Mouse (Mus musculus) stomach, embryonic 14.5 days (tissue): ENCODE measurements around the gene Hddc3. TPM values are rescaled to one million over a fixed set of nuclear protein-coding genes. Genes with fewer than 3 reads are reported as not detected.

Source experiments
- ATAC-seq: fragments of 200-750 bp; cut with Nextera tagmentation; 2 replicates; pipeline ENCODE4 v1.8.0; 2017; ENCODE audit warnings: low read depth, moderate TSS enrichment; ENCODE audit not compliant: insufficient number of reproducible peaks, insufficient read depth, low FRiP score
- H3K27ac ChIP-seq: fragments of 300-500 bp; sonication (generic); 2 replicates; pipeline ENCODE4 v1.5.1; 2014; ENCODE audit warnings: mild to moderate bottlenecking, low read length, moderate library complexity, mixed read lengths
- H3K27me3 ChIP-seq: fragments of 300-500 bp; sonication (generic); 2 replicates; pipeline ENCODE4 v1.6.1; 2014; ENCODE audit warnings: low read length, control low read depth, mixed read lengths; ENCODE audit not compliant: control insufficient read depth, insufficient read depth
- H3K36me3 ChIP-seq: fragments of 300-500 bp; sonication (generic); 2 replicates; pipeline ENCODE4 v1.6.1; 2014; ENCODE audit warnings: mild to moderate bottlenecking, control low read depth, low read length, moderate library complexity, mixed read lengths; ENCODE audit not compliant: control insufficient read depth, insufficient read depth
- H3K4me1 ChIP-seq: fragments of 300-500 bp; sonication (generic); 2 replicates; pipeline ENCODE4 v1.6.1; 2014; ENCODE audit warnings: low read length, control low read depth, mixed read lengths; ENCODE audit not compliant: control insufficient read depth, insufficient read depth
- H3K4me2 ChIP-seq: fragments of 300-500 bp; sonication (generic); replicated peaks from 2 replicates; pipeline ENCODE4 v1.6.1; 2014; ENCODE audit warnings: low read depth, low read length, control low read depth
- H3K4me3 ChIP-seq: fragments of 300-500 bp; sonication (generic); 2 replicates; pipeline ENCODE4 v1.5.1; 2014; ENCODE audit warnings: low read depth, low read length, control low read depth
- H3K9ac ChIP-seq: fragments of 300-500 bp; sonication (generic); replicated peaks from 2 replicates; pipeline ENCODE4 v1.6.1; 2014; ENCODE audit warnings: low read depth, mild to moderate bottlenecking, control low read depth, low read length, moderate library complexity, mixed read lengths
- H3K9me3 ChIP-seq: fragments of 300-500 bp; sonication (generic); 2 replicates; pipeline ENCODE4 v1.6.1; 2016; ENCODE audit warnings: low read depth, low read length, control low read depth; ENCODE audit not compliant: control insufficient read depth
- WGBS: fragments of 180-500 bp; shearing (Covaris S2); extraction: QIAGEN DNeasy Blood & Tissue Kit; methylation state at CpG from one replicate; pipeline ENCODE4 v1.1.7; 2014; 5-methylcytosine and 5-hydroxymethylcytosine counted together
- polyA plus RNA-seq: library from polyadenylated mRNA; unstranded; fragments of >200 nt; fragmentation: Nextera tagmentation; extraction: Ambion mirVana; gene quantifications from 2 replicates; pipeline ENCODE4 v1.2.1, GENCODE M21; 2014

Hddc3 gene
- polyA plus RNA-seq, 1 experiment from 2014 or later, result 26.5 TPM

DNA sequence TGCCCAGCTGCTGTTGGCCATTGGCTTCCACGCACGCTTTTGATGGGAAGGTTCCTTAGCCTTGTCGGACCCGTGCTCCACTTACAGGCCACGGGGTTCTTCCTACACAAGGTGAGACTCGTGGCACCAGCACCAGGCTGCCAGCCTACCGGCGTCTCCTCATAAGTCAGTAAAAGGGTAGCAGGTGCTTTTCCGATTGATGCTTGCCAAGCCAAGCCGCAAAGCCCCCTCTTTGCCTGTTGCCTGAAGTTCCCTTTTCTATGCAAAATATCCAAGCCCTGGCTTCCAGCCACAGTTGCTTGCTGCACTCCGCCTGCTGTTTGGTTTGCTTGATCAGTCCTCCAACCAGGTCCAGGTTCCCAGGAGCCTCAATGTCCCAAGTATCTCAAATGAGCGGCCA, 30.9 kb downstream of the Hddc3 start:
- Histone ChIP-seq H3K4me1 (peaks cover 12% of the 10 kb centered on the region; the same call in 1 of the 2 replicates), H3K27me3 (no peaks in the 10 kb centered on the region), H3K4me3 (no peak overlapping the region), H3K9me3 (no peaks in the 10 kb centered on the region), H3K36me3 (no peaks in the 10 kb centered on the region; the same call in 1 of the 2 replicates), H3K27ac (no peak overlapping the region), H3K4me2 (no peak overlapping the region), H3K9ac (no peak overlapping the region)
- no peak for ATAC-seq
- 80% methylated on average over 12 of the region's 12 CpGs for WGBS

DNA sequence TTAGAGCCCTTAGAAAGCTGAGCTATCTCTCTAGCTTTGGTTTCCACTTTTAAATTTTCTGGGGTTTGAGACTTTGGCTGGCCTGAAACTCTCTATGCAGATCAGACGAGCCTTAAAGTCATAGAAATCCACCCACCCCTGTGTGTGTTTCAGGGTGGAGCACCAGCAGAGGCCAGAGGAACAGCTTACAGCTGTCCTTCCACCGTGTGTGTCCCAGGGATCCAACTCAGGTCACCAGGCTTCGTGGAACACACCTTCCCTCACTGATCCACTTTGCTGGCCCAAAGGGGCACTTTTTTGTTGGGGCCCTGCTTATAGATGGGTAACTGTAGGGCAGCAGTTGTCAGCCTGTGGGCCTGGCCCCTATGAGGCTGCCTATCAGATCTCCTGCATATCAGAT, 31.4 kb downstream of the Hddc3 start:
- WGBS, result 55% methylated on average over 3 of the region's 3 CpGs
- H3K4me3 ChIP-seq, result no peak overlapping the region
- no peak overlapping the region for H3K4me2 ChIP-seq
- H3K27ac ChIP-seq, result no peak overlapping the region
- no peaks in the 10 kb centered on the region for H3K9me3 ChIP-seq
- peaks cover 9% of the 10 kb centered on the region; the same call in 1 of the 2 replicates for H3K4me1 ChIP-seq
- H3K36me3 ChIP-seq, result no peaks in the 10 kb centered on the region; the same call in 1 of the 2 replicates
- H3K9ac ChIP-seq, result no peak overlapping the region
- no peak for ATAC-seq
- H3K27me3 ChIP-seq, result no peaks in the 10 kb centered on the region

DNA sequence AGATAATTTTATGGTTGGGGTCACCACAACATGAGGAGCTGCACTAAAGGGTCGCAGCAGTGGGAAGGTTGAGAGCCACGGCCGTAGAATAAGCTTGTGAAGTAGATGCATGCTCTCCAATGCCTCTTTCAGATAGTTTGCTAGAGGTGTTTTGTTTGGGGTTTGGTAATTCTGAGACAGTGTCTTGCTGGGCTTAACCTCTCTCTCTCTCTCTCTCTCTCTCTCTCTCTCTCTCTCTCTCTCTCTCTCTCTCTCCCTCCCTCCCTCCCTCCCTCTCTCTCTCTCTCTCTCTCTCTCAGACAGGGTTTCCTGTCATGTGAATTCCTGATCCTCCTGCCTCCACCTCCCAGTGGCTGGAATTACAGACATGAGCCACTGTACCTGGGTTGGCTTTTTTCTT, 31.8 kb downstream of the Hddc3 start:
- 87% methylated on average over 3 of the region's 3 CpGs for WGBS
- Histone ChIP-seq H3K27ac (no peak overlapping the region), H3K4me1 (peaks cover 5% of the 10 kb centered on the region; the same call in 1 of the 2 replicates), H3K9me3 (no peaks in the 10 kb centered on the region), H3K36me3 (no peaks in the 10 kb centered on the region; the same call in 1 of the 2 replicates), H3K9ac (no peak overlapping the region), H3K27me3 (no peaks in the 10 kb centered on the region), H3K4me3 (no peak overlapping the region), H3K4me2 (no peak overlapping the region)
- no peak for ATAC-seq

DNA sequence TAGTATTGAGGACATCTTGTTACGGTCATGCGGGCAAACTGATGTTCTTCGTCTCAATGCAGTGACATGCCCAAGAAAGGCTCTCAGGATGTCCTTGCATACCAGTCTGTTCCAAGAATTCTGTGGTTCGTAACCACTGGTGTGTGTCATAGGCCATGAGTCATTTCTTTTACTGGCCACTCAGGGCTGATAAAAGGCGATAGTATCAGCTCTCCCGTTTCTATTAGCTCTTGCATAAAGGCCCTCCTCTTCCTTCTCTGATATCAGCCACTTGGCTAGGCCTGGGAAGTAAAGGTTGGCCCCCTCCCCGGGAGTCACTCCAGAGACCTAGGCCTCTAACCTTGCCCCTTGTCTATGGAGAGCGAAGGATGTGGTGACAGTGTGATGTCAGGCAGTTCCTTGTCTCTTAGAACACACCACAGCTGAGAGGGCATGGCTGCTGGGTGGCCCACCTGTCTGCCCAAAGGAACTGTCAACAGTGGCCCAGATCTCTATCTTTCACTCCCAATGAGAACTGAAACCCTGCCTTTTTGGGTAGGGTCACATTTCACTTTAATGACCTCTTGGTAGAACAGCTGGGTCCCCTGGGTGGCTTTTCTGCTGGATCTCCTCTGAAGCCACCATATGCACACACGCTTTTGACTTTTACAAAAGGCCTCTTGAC, 32.6 kb downstream of the Hddc3 start:
- no peak overlapping the region for H3K4me2 ChIP-seq
- no peak for ATAC-seq
- no peaks in the 10 kb centered on the region; the same call in 1 of the 2 replicates for H3K36me3 ChIP-seq
- H3K4me3 ChIP-seq, result no peak overlapping the region
- no peak overlapping the region for H3K9ac ChIP-seq
- no peak overlapping the region for H3K27ac ChIP-seq
- no peaks in the 10 kb centered on the region for H3K4me1 ChIP-seq
- H3K27me3 ChIP-seq, result no peaks in the 10 kb centered on the region
- H3K9me3 ChIP-seq, result no peaks in the 10 kb centered on the region
- 79% methylated on average over 9 of the region's 9 CpGs for WGBS

GRCm38 (mm10) chr7:80376192-80376591, 33.3 kb downstream of the Hddc3 start:
- Histone ChIP-seq H3K9ac (no peak overlapping the region), H3K27me3 (no peaks in the 10 kb centered on the region), H3K36me3 (no peaks in the 10 kb centered on the region; the same call in 1 of the 2 replicates), H3K4me3 (no peak overlapping the region), H3K4me2 (no peak overlapping the region), H3K9me3 (no peaks in the 10 kb centered on the region), H3K4me1 (no peaks in the 10 kb centered on the region), H3K27ac (no peak overlapping the region)
- no peak for ATAC-seq
- 78% methylated on average over 10 of the region's 10 CpGs for WGBS

GRCm38 (mm10) chr7:80377471-80377870, 34.6 kb downstream of the Hddc3 start:
- no peak overlapping the region for H3K9ac ChIP-seq
- no peak overlapping the region for H3K27ac ChIP-seq
- H3K4me2 ChIP-seq, result no peak overlapping the region
- no peaks in the 10 kb centered on the region for H3K9me3 ChIP-seq
- H3K4me1 ChIP-seq, result no peaks in the 10 kb centered on the region
- no peaks in the 10 kb centered on the region; the same call in 1 of the 2 replicates for H3K36me3 ChIP-seq
- H3K4me3 ChIP-seq, result no peak overlapping the region
- H3K27me3 ChIP-seq, result no peaks in the 10 kb centered on the region
- ATAC-seq, result no peak
- 31% methylated on average over 6 of the region's 6 CpGs for WGBS

- Histone ChIP-seq H3K4me2 (no peak overlapping the region), H3K9ac (no peak overlapping the region), H3K4me3 (no peak overlapping the region), H3K27me3 (no peaks in the 10 kb centered on the region), H3K9me3 (no peaks in the 10 kb centered on the region), H3K36me3 (no peaks in the 10 kb centered on the region; the same call in 1 of the 2 replicates), H3K4me1 (no peaks in the 10 kb centered on the region), H3K27ac (no peak overlapping the region)
- 57% methylated on average over 13 of the region's 13 CpGs for WGBS
- ATAC-seq, result no peak
These were observed 36.6 kb downstream of the Hddc3 start for GRCm38 (mm10) chr7:80379531-80379930.

DNA sequence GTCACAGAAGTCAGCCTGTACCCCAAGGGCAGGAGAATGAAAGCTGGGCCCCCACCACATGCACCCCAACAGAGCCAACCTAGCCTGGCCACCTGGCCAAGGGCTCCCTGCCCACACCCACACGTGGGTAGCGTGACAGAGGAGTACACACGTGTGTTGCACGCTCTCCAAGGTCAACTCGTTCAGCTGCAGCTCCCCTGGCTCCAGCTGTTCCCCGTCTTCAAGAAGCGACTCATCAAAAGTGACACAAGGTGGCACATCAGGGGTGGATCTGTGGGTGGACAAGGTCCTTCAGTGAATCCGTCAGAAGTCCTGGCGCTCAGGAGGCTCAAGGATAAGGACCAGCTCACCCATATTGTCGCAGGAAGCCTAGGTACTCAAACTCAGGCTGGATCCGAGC, 40.0 kb downstream of the Hddc3 start:
- 68% methylated on average over 11 of the region's 11 CpGs for WGBS
- no peak overlapping the region for H3K4me3 ChIP-seq
- no peaks in the 10 kb centered on the region for H3K27me3 ChIP-seq
- no peak for ATAC-seq
- H3K9ac ChIP-seq, result no peak overlapping the region
- no peaks in the 10 kb centered on the region for H3K36me3 ChIP-seq
- no peak overlapping the region for H3K4me2 ChIP-seq
- no peak overlapping the region for H3K27ac ChIP-seq
- H3K9me3 ChIP-seq, result no peaks in the 10 kb centered on the region
- H3K4me1 ChIP-seq, result peaks cover 2% of the 10 kb centered on the region; the same call in 1 of the 2 replicates
